Mouse (Mus musculus) stomach, postnatal 0 days (tissue): Measurements from ENCODE around the gene Mef2d.

Source experiments
- CTCF ChIP-seq: IDR thresholded peaks from 2 replicates; pipeline ENCODE4 v1.5.1; 2016; ENCODE audit warnings: antibody characterized with exemption, low read depth, mild to moderate bottlenecking, moderate library complexity
- EP300 ChIP-seq: optimal IDR thresholded peaks from 2 replicates; pipeline ENCODE3; 2016; ENCODE audit warnings: antibody characterized with exemption

DNA sequence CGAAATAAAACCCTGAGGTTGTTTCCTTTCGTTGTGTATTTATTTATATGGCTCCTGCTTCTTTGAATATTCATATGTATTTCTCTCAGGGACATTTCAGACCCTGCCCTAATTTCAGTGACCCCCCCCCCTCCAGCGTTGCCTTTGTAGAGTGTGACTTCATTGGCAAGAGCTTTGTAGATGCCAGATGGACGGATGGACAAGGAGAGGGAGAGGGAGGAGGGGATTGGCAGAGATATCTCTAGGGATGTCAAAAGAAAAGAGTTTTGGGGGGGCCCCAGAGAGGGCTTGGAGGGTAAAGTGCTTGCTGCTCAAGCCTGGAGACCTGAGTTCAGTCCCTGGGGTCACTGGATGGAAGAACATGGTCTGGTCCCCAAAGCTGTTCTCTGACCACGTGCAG lies 61.3 kb downstream of the Mef2d start:
- TF ChIP-seq CTCF (no peak), EP300 (no peak)
